Mouse (Mus musculus): ENCODE measurements around the gene Lmo7.

The Lmo7 gene

GRCm38 (mm10) chr14:101729237-101729971, at the start of gene Lmo7, which contains the start of gene Gm9922:
Lmo7 (plus strand) TSS chr14:101729957.
Gm9922 (minus strand) TSS chr14:101729814.
- peak; percentile 47 for DNase-seq (ENCODE audit: low read depth, low spot score)

GRCm38 (mm10) chr14:101687696-101688095, 42.1 kb upstream of the Lmo7 start:
- DNase-seq (ENCODE audit: low read depth, low spot score): no peak

DNA sequence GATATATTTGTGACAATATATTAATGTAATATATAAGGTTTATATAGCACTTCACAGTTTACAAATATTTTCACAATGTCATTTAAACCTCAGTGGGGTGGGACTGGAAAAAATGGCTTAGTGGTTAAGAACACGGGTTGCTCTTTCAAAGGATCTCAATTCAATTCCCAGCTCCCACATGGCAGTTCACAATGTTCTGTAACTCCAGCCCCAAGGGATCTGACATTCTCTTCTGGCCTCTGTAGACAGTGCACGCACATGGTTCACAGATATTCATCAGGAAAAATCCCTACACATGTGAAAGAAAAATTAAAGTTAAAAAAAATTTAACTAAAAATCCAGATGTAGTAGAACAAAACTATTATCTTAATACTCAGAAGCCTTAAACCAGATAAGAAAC, 41.4 kb upstream of the Lmo7 start:
- no peak for DNase-seq (ENCODE audit: low read depth, low spot score)

GRCm38 (mm10) chr14:101704479-101704878, 25.3 kb upstream of the Lmo7 start:
- DNase-seq (ENCODE audit: low read depth, low spot score): no peak

GRCm38 (mm10) chr14:101707088-101707487, 22.7 kb upstream of the Lmo7 start:
- DNase-seq (ENCODE audit: low read depth, low spot score): no peak

DNA sequence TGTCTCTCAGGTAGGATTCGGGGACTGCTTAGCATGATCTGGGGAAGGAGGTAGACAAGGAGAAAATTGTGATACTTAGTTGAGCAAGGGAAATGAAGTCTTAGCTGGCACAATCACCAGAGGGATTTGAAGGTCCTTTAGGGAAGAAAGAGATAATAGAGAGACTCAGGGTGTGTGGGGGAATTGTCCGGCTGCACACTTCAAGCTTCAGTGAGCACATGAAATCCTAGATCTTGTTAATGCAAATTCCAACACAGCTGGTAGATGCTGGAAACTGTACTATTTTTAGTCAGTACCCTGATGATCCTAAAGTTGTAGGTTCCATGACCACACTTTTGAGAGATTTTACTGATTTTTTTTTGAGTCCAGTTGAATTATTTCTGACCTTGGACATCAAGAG, 15.3 kb upstream of the Lmo7 start:
- no peak for DNase-seq (ENCODE audit: low read depth, low spot score)

- no peak for DNase-seq (ENCODE audit: low read depth, low spot score)
Measured at GRCm38 (mm10) chr14:101729972-101730692, 375 bp downstream of the Lmo7 start.

- DNase-seq (ENCODE audit: low read depth, low spot score): no peak
Measured at GRCm38 (mm10) chr14:101733542-101734303, 4.0 kb downstream of the Lmo7 start.

DNA sequence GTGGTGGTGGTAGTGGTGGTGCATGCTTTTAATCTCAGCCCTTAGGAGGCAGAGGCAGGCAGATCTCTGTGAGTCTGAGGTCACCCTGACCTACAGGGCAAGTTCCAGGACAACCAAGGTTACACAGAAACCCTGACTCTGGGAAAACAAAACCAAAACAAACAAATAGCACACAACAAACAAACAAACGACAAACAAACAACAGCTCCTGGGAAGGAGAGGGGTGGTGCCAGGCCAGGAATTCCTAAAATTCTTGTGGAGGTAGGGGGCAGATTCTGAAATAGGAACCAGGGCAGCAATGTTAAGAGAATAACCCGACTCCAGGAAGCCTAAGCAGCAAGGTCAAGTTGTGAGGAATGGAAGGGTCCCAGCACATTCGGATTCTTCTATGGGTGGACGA, 7.7 kb downstream of the Lmo7 start:
- DNase-seq (ENCODE audit: low read depth, low spot score): no peak

GRCm38 (mm10) chr14:101746635-101747034, 16.9 kb downstream of the Lmo7 start:
- peak; percentile 57 for DNase-seq (ENCODE audit: low read depth, low spot score)

GRCm38 (mm10) chr14:101747811-101748210, 18.1 kb downstream of the Lmo7 start:
- DNase-seq (ENCODE audit: low read depth, low spot score): no peak

DNA sequence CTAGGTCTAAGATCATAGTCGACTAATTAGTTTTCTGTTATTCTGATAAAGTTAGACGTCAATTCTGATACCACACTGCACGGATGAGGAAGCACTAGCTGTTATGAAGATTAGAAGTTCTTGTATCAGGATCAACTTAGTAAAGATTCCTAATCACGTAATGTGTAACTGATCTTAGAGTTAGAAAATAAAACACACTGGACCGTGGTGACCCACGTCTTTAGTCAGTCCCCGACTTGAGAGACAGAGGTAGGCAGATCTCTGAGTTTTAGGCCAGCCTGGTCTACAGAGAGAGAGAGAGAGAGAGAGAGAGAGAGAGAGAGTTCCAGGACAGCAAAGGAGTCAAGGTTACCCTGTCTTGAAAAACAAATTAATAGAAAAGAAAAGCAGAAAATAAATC, 18.7 kb downstream of the Lmo7 start:
- no peak for DNase-seq (ENCODE audit: low read depth, low spot score)

- no peak for DNase-seq (ENCODE audit: low read depth, low spot score)
Measured at GRCm38 (mm10) chr14:101750910-101751309, 21.2 kb downstream of the Lmo7 start.

- DNase-seq (ENCODE audit: low read depth, low spot score): no peak
Measured at GRCm38 (mm10) chr14:101755425-101755824, 25.7 kb downstream of the Lmo7 start.

GRCm38 (mm10) chr14:101762267-101762666, 32.5 kb downstream of the Lmo7 start:
- DNase-seq (ENCODE audit: low read depth, low spot score): peak; percentile 18

DNA sequence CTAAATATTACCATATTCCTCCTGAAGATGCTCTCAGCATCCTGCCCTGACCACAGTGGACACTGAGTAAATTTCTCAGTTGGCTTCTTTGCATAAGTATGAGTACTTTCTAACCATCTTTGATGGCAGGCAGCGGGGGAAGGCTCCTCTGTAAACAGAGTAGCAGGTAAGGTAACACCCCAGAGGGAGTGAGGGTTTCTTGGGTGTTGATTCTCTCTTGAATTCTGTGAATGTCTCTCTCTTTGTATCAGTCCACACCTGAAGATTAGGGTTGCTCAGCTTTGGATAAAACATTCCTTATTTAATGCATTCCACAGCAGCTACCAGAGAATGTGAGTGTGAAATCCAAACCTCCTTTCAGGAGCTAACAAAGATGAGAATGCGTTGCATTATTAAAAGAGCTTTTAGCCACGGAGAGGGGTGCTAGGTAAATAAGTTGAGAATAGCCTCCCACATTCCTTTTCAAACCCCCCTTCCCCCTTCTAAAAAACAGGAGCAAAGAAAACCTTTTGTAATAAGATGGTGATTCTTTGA, 34.1 kb downstream of the Lmo7 start:
- no peak for DNase-seq (ENCODE audit: low read depth, low spot score)

DNA sequence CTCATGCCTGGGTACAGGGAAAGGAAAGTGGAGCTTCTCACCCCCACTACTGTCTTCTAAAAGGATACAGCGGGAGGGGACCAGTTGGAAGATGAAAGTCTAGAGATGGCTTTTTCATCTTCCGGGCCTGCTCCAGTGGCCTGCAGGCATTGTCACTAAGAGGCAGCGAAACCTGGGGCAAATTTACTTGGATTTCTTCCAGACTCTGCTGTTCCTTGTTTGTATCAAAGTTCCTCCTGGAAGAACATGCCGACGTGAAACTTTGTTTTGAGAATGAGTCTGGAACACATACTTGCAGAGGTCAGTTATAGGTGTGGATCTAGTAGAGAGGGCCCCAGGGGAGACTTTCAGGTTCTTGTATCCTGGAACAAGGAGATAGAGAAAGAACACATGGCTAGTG, 41.6 kb downstream of the Lmo7 start:
- DNase-seq (ENCODE audit: low read depth, low spot score): no peak

DNA sequence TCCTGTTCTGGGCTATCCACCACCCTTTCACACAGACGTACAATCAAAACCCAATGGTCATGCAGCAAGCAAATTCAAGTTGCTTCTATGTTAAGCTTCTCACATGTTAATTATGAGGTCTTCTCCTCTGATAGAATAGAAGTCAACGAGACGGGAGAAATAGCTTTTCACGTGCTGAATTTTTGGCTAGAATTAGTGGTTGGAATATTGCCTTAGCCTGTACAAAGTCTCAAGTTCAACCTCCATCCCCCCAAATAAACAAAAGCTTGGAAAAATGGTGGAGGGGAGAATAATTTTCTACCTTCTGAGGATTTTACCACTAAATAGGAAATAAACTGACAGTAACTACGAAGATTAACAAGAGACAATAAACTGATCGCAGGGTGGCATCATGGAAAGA, 42.0 kb downstream of the Lmo7 start:
- DNase-seq (ENCODE audit: low read depth, low spot score): no peak

DNA sequence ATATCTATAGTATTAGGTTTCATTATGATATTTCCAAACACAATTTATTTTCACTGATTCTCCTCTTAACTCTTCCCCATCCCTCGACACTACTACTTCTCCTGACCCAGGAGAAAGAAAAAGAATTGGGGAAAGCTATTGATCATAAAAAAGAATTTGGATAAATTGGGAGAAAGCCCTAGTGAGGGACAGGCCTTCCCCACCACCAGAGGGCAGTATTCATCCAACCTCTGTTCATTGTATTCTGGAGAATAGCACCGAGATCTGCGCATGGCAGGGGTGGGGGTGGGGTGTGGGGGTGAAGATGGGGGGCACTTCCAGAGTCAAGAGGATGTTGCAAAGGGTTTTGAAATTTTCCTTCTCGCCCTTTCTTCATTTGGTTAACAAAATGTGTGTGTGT, 44.9 kb downstream of the Lmo7 start:
- peak; percentile 14 for DNase-seq (ENCODE audit: low read depth, low spot score)

DNA sequence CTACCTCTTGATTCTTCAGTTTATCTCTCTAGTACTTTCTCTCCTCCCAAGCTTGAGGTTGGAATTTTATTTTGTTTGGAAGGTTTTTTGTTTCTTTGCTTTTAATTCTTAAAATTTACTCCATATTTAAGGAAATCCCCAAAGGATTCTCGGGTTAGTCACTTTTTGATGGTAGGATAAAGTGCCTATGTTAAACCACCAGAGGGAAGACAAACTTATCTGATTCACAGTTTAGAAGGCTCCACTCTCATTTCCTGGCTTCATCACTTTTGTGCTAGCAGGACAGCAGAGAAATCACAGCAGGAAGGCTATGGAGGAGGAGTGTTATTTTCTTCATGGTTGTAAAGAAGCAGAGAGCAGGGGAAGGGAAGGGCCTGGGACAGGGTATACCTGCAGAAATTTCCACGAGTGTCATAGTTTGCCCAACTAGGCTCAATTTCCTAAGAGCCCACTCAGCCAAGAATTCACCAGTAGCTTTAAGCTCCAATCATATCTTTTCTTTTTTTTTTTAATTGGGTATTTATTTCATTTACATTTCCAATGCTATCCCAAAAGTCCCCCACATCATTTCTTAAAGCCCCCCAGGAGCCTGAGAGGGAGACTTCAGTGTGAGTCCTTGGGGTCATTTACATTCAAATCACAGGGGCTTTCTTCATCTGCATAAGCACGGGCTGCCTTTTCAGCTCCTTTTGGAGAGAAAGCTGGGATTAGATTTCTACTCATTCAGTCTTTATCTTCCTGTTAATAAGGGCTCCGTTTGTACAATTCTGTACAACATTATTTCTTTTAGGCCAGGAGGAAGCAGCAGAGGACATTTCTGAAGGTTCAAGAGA, 46.8 kb downstream of the Lmo7 start:
- no peak for DNase-seq (ENCODE audit: low read depth, low spot score)

GRCm38 (mm10) chr14:101777129-101777493, 47.4 kb downstream of the Lmo7 start:
- no peak for DNase-seq (ENCODE audit: low read depth, low spot score)
